Comparison of ENCODE assay signal across 8 mouse cellular contexts in genomic region chr4:130573351-130574047, GRCm38 (mm10). TPM values are rescaled to one million over a fixed set of nuclear protein-coding genes. Genes with fewer than 3 reads are reported as not detected.
DNase-seq lines count a peak whose midpoint lies in the region; ATAC-seq and TF ChIP-seq lines count a peak whose summit lies in the region.

No protein-coding gene starts in this region.

- H3K9ac ChIP-seq in heart, embryonic 13.5 days: peak overlapping the region; percentile 87
- peak overlapping the region; percentile 80 for H3K9ac ChIP-seq in ES-Bruce4 (ENCODE audit: low read depth, poor library complexity, severe bottlenecking)
- no peak overlapping the region for H3K9ac ChIP-seq in lung, postnatal 0 days (replicated peaks; ENCODE audit: low read depth)

- H3K36me3 ChIP-seq in heart, embryonic 13.5 days: no peaks in the 10 kb centered on the region
- H3K36me3 ChIP-seq in ES-Bruce4 (ENCODE audit: control insufficient read depth, insufficient read depth, low read length, poor library complexity, severe bottlenecking): no peaks in the 10 kb centered on the region
- no peaks in the 10 kb centered on the region for H3K36me3 ChIP-seq in lung, postnatal 0 days (ENCODE audit: insufficient read depth, low read length)

- peaks cover 26% of the 10 kb centered on the region for H3K27me3 ChIP-seq in heart, embryonic 13.5 days (replicated peaks)
- no peaks in the 10 kb centered on the region for H3K27me3 ChIP-seq in ES-Bruce4 (ENCODE audit: control insufficient read depth, insufficient read depth, low read length, poor library complexity, severe bottlenecking)
- H3K27me3 ChIP-seq in lung, postnatal 0 days (replicated peaks; ENCODE audit: insufficient read depth, low read length): 0 out of 2 replicates have a peak, but pooled peaks cover 12% of the 10 kb centered on the region

- no peak for DNase-seq in heart, adult 9 months (ENCODE audit: low spot score in 2 of 2)
- DNase-seq in cerebellum, postnatal 10 days: peak; percentile 72 to 78
- peak; percentile 32 for DNase-seq in heart, postnatal 4 days
- DNase-seq in lung, postnatal 0 days (ENCODE audit: low spot score): no peak
- DNase-seq in testis, postnatal 10 days (ENCODE audit: low spot score): peak; percentile 58
- DNase-seq in c-Kit-positive CD71-positive TER-119-positive erythroid progenitor cells, embryonic 14.5 days (ENCODE audit: low spot score): no peak

- under 1% methylated on average over 72 of the region's 76 CpGs for WGBS in heart, embryonic 13.5 days
- WGBS in lung, postnatal 0 days: 2% methylated on average over 51 of the region's 76 CpGs

- peaks cover 29% of the 10 kb centered on the region for H3K4me1 ChIP-seq in heart, embryonic 13.5 days
- peaks cover 7% of the 10 kb centered on the region for H3K4me1 ChIP-seq in ES-Bruce4 (ENCODE audit: control insufficient read depth, insufficient read depth, low read length)
- no peaks in the 10 kb centered on the region for H3K4me1 ChIP-seq in lung, postnatal 0 days (ENCODE audit: insufficient read depth, low read depth, low read length)

- TF ChIP-seq CTCF in ES-Bruce4 (IDR thresholded peaks at IDR 0.05; ENCODE audit: low read depth, low read length): no peak
- no peak for TF ChIP-seq CTCF in lung, postnatal 0 days (IDR thresholded peaks at IDR 0.05)

- H3K4me3 ChIP-seq in heart, embryonic 13.5 days: peak overlapping the region; percentile 78
- H3K4me3 ChIP-seq in ES-Bruce4 (ENCODE audit: low read depth, low read length): peak overlapping the region; percentile 72
- peak overlapping the region; percentile 49 for H3K4me3 ChIP-seq in lung, postnatal 0 days (ENCODE audit: low read depth, low read length)

- peak overlapping the region; percentile 100 for H3K4me2 ChIP-seq in heart, embryonic 13.5 days
- H3K4me2 ChIP-seq in lung, postnatal 0 days (replicated peaks; ENCODE audit: low read depth, low read length): peak overlapping the region; percentile 99

- no peak for TF ChIP-seq POLR2A in ES-Bruce4 (IDR thresholded peaks at IDR 0.05; ENCODE audit: insufficient read depth, low read length)

- TF ChIP-seq EP300 in ES-Bruce4 (IDR thresholded peaks at IDR 0.05; ENCODE audit: insufficient read depth, low read depth, low read length): no peak
- TF ChIP-seq EP300 in lung, postnatal 0 days (IDR thresholded peaks at IDR 0.05): no peak

- H3K9me3 ChIP-seq in heart, embryonic 13.5 days: no peaks in the 10 kb centered on the region
- no peaks in the 10 kb centered on the region for H3K9me3 ChIP-seq in ES-Bruce4 (replicated peaks; ENCODE audit: control insufficient read depth, insufficient read depth, low read length, poor library complexity, severe bottlenecking)
- no peaks in the 10 kb centered on the region for H3K9me3 ChIP-seq in lung, postnatal 0 days (ENCODE audit: low read length)

- H3K27ac ChIP-seq in heart, embryonic 13.5 days (replicated peaks): no peak overlapping the region
- H3K27ac ChIP-seq in ES-Bruce4 (ENCODE audit: insufficient read depth, low read length): no peak overlapping the region
- no peak overlapping the region for H3K27ac ChIP-seq in lung, postnatal 0 days (ENCODE audit: low read length)

- ATAC-seq in heart, embryonic 13.5 days (ENCODE audit: extremely low read depth, insufficient number of reproducible peaks, low FRiP score, low TSS enrichment): peak; percentile 47; the same call in 1 of the 2 replicates
- peak; percentile 49 for ATAC-seq in lung, postnatal 0 days

RNA-seq across cellular contexts. Expression of gene Nkain1, which starts 0.5 kb away (rescaled TPM):
- polyA plus RNA-seq in heart, embryonic 13.5 days (2015; fragmentation: Nextera tagmentation; extraction: Ambion mirVana): 0.37 and 0.72 TPM in 2 replicates
- polyA plus RNA-seq in ES-Bruce4 (2011; ENCODE audit: insufficient read depth, insufficient read length, low read depth, missing spikeins): 52.0 and 55.9 TPM in 2 replicates
- total RNA-seq in heart, postnatal 4 days (2021): 10 to 100 TPM; 11.2 to 15.2 TPM
- polyA plus RNA-seq in lung, postnatal 0 days (2015; fragmentation: Nextera tagmentation; extraction: Ambion mirVana): 0.13 and 0.33 TPM in 2 replicates

Comparison
In these comparisons a context has a peak if more than half of its experiments do, and no peak if none do; other contexts are left out.
1. DNase-seq: peak in cerebellum, postnatal 10 days (2 of 2), heart, postnatal 4 days (single experiment) and testis, postnatal 10 days (single experiment); none in heart, adult 9 months (0 of 2), lung, postnatal 0 days (single experiment) and c-Kit-positive CD71-positive TER-119-positive erythroid progenitor cells, embryonic 14.5 days (single experiment).
2. RNA of gene Nkain1, which starts 0.5 kb away (polyA plus RNA-seq): 52.0 to 55.9 TPM in ES-Bruce4; 0.37 to 0.72 TPM in heart, embryonic 13.5 days and 0.13 to 0.33 TPM in lung, postnatal 0 days; every median in the first group is over 10 times any median in the second.
3. Peak in every context shown above with its lines, with median percentiles within 50 percentile points of each other: H3K4me3 ChIP-seq.